8 mouse cellular contexts compared by ENCODE assay signal in the genomic region with DNA sequence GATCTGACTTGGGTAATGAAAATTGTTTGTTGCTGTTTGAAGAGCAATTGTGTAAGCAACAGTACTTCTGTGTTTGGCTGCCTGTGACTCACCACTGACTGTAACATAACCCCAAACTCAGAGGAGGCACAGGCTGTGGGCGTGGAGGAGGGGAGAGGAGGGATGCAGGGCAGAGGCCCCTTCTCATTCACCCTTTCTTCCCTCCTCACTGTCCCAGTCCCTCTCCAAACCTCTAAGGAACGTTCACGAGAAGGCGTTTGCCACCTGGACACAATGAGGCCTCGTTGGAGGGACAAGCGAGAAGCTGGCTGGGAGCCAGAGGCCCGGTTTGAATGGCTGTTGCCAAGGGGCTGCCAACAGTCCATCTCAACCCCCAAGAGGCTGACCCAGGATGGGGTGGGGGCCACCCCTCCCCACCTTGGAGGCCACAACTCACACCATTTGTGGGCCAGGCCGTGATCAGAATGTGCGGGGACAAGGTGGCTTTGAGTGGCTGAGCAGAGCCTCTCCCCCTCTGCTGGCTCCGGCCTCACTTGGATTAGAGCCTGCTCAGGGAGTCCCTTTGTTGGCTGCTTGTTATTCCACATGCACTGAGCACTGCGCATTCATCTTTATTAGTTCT.
DNase-seq lines count a peak whose midpoint lies in the region; ATAC-seq and TF ChIP-seq lines count a peak whose summit lies in the region.

No protein-coding gene starts in this region.

- 11% methylated on average over 11 of the region's 11 CpGs for WGBS in hindbrain, postnatal 0 days
- WGBS in limb, embryonic 11.5 days, result 26% methylated on average over 11 of the region's 11 CpGs

- peak overlapping the region; percentile 7; the same call in 1 of the 2 replicates for H3K4me2 ChIP-seq in hindbrain, postnatal 0 days (ENCODE audit: low read depth, low read length)
- H3K4me2 ChIP-seq in limb, embryonic 11.5 days (ENCODE audit: low read depth, severe bottlenecking), result no peak overlapping the region; the same call in 1 of the 2 replicates

- H3K9me3 ChIP-seq in hindbrain, postnatal 0 days (ENCODE audit: low read length), result no peaks in the 10 kb centered on the region
- H3K9me3 ChIP-seq in limb, embryonic 11.5 days (ENCODE audit: control insufficient read depth, low read length), result no peaks in the 10 kb centered on the region

- H3K36me3 ChIP-seq in hindbrain, postnatal 0 days (ENCODE audit: insufficient read depth, low read length), result no peaks in the 10 kb centered on the region
- H3K36me3 ChIP-seq in limb, embryonic 11.5 days (ENCODE audit: control insufficient read depth, insufficient read depth, low read length), result no peaks in the 10 kb centered on the region

- 0 out of 2 replicates have a peak, but pooled peaks cover 8% of the 10 kb centered on the region for H3K4me1 ChIP-seq in hindbrain, postnatal 0 days (ENCODE audit: insufficient read depth, low read length)
- H3K4me1 ChIP-seq in limb, embryonic 11.5 days (ENCODE audit: control insufficient read depth, insufficient read depth, low read length), result peaks cover 21% of the 10 kb centered on the region

- no peak overlapping the region for H3K4me3 ChIP-seq in hindbrain, postnatal 0 days (ENCODE audit: low read length)
- H3K4me3 ChIP-seq in limb, embryonic 11.5 days (ENCODE audit: low read depth, low read length), result no peak overlapping the region

- no peak overlapping the region for H3K9ac ChIP-seq in hindbrain, postnatal 0 days (replicated peaks; ENCODE audit: low read length)
- peak overlapping the region; percentile 31 for H3K9ac ChIP-seq in limb, embryonic 11.5 days (ENCODE audit: low read length)

- peak; percentile 93 for ATAC-seq in hindbrain, postnatal 0 days
- ATAC-seq in limb, embryonic 11.5 days (ENCODE audit: insufficient number of reproducible peaks, low FRiP score, low TSS enrichment, low read depth), result peak; percentile 57; the same call in 1 of the 2 replicates

- no peaks in the 10 kb centered on the region for H3K27me3 ChIP-seq in hindbrain, postnatal 0 days (ENCODE audit: insufficient read depth, low read length)
- H3K27me3 ChIP-seq in limb, embryonic 11.5 days (ENCODE audit: control insufficient read depth, insufficient read depth, low read length), result no peaks in the 10 kb centered on the region

- H3K27ac ChIP-seq in hindbrain, postnatal 0 days, result peak overlapping the region; percentile 87
- peak overlapping the region; percentile 89 for H3K27ac ChIP-seq in limb, embryonic 11.5 days (replicated peaks; ENCODE audit: low read depth, low read length)

- no peak for TF ChIP-seq CTCF in hindbrain, postnatal 0 days (IDR thresholded peaks at IDR 0.05; ENCODE audit: low read depth)

- peak; percentile 68 for DNase-seq in adrenal gland, postnatal 10 days
- peak; percentile 62 to 67 for DNase-seq in cerebellum, postnatal 36 days
- peak; percentile 25 to 41 for DNase-seq in gastrocnemius, adult 8-10 months (ENCODE audit: low spot score in 2 of 2)
- DNase-seq in hindbrain, postnatal 0 days (ENCODE audit: low spot score), result peak; percentile 87
- DNase-seq in limb, embryonic 11.5 days (ENCODE audit: low spot score), result peak; percentile 54
- DNase-seq in neural tube, embryonic 10.5 days (ENCODE audit: extremely low spot score, low spot score), result peak; percentile 37
- peak; percentile 65 for DNase-seq in urinary bladder, adult 2 months (ENCODE audit: low spot score)
- no peak for DNase-seq in thymus, postnatal 0 days (ENCODE audit: low spot score)
